Mouse (Mus musculus): Measurements from ENCODE around the gene Pacsin2. TPM values are rescaled to one million over a fixed set of nuclear protein-coding genes. Genes with fewer than 3 reads are reported as not detected.

The Pacsin2 gene
- polyA plus RNA-seq (2014; fragmentation: Illumina TruSeq; extraction: RNeasy Lipid Tissue Mini Kit (QIAGEN cat#74804); ENCODE audit: low read depth, low replicate concordance) = 39.6 TPM

GRCm38 (mm10) chr15:83464083-83464904 is at the start of gene Pacsin2:
Gene Pacsin2 (minus strand): TSS chr15:83464606.

GRCm38 (mm10) chr15:83510805-83511405 is 46.5 kb upstream of the Pacsin2 start, which contains the start of gene Ttll1:
Gene Ttll1 (minus strand): TSS chr15:83510893.

GRCm38 (mm10) chr15:83349954-83350711 is 114.3 kb downstream of the Pacsin2 start, which contains the start of gene Arfgap3:
Gene Arfgap3 (minus strand): TSS chr15:83350247.

Other genes starting within 250 kb of the Pacsin2 start
- gene A4galt, start 212.8 kb downstream of the Pacsin2 start, polyA plus RNA-seq (2014; fragmentation: Illumina TruSeq; extraction: RNeasy Lipid Tissue Mini Kit (QIAGEN cat#74804); ENCODE audit: low read depth, low replicate concordance) = 0.25 TPM
- 34.5 TPM for gene Arfgap3, start 114.4 kb downstream of the Pacsin2 start, polyA plus RNA-seq (2014; fragmentation: Illumina TruSeq; extraction: RNeasy Lipid Tissue Mini Kit (QIAGEN cat#74804); ENCODE audit: low read depth, low replicate concordance)
- gene Ttll1, start 46.3 kb upstream of the Pacsin2 start, polyA plus RNA-seq (2014; fragmentation: Illumina TruSeq; extraction: RNeasy Lipid Tissue Mini Kit (QIAGEN cat#74804); ENCODE audit: low read depth, low replicate concordance) = 11.8 TPM
- 0.78 TPM for gene Bik, start 62.3 kb upstream of the Pacsin2 start, polyA plus RNA-seq (2014; fragmentation: Illumina TruSeq; extraction: RNeasy Lipid Tissue Mini Kit (QIAGEN cat#74804); ENCODE audit: low read depth, low replicate concordance)
- 0.28 TPM for gene Tspo, start 99.0 kb upstream of the Pacsin2 start, polyA plus RNA-seq (2014; fragmentation: Illumina TruSeq; extraction: RNeasy Lipid Tissue Mini Kit (QIAGEN cat#74804); ENCODE audit: low read depth, low replicate concordance)
- 5.5 TPM for gene Mcat, start 99.2 kb upstream of the Pacsin2 start, polyA plus RNA-seq (2014; fragmentation: Illumina TruSeq; extraction: RNeasy Lipid Tissue Mini Kit (QIAGEN cat#74804); ENCODE audit: low read depth, low replicate concordance)
- gene Ttll12, start 130.6 kb upstream of the Pacsin2 start, polyA plus RNA-seq (2014; fragmentation: Illumina TruSeq; extraction: RNeasy Lipid Tissue Mini Kit (QIAGEN cat#74804); ENCODE audit: low read depth, low replicate concordance) = 0.62 TPM

Measured in testis, adult 10 weeks (tissue).